Mouse (Mus musculus) urinary bladder, postnatal 14 days (tissue): ENCODE data around the gene Pigk.

Experiments
- DNase-seq: peaks from one replicate; pipeline ENCODE4 v3.0.0; 2021; ENCODE audit warnings: low spot score

Gene Pigk

GRCm38 (mm10) chr3:152990787-152991186, 276.9 kb downstream of the Pigk start:
- no peak for DNase-seq

GRCm38 (mm10) chr3:152993608-152994007, 279.7 kb downstream of the Pigk start:
- DNase-seq: no peak

GRCm38 (mm10) chr3:152998106-152998505, 284.2 kb downstream of the Pigk start:
- DNase-seq: no peak

- DNase-seq: no peak
These were observed 285.0 kb downstream of the Pigk start for GRCm38 (mm10) chr3:152998901-152999300.

- DNase-seq: no peak
These were observed 293.0 kb downstream of the Pigk start for GRCm38 (mm10) chr3:153006893-153007292.

GRCm38 (mm10) chr3:153016355-153016754, 302.5 kb downstream of the Pigk start:
- DNase-seq: no peak

- DNase-seq: no peak
These were observed 304.2 kb downstream of the Pigk start for GRCm38 (mm10) chr3:153018051-153018450.

- no peak for DNase-seq
These were observed 310.1 kb downstream of the Pigk start for GRCm38 (mm10) chr3:153024016-153024415.
